In the genomic region with DNA sequence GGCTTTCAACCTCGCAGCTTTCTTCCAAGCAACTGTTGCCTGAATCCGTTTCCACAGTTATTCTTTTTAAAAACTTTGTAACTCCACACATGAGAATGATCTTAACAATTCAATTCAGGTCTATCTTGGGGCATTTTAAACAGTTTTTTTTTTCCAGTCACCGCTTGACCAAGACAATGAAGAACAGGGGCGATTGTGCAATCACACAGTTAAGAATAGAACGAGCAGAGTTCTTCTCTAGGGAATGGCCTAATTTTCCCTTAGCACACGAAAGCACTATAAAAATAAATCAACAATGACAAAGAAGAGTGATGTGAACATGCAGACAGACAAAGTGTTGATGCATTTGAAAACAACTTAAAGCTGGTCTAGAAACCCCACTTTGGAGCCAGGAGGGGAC, we compare ENCODE assay signal across 21 mouse cellular contexts.
A peak's percentile ranks its signal among the peaks of the same experiment; 100 is the strongest.
DNase-seq lines count a peak whose midpoint lies in the region; ATAC-seq and TF ChIP-seq lines count a peak whose summit lies in the region.
"Had no signal": no experiment of that assay in that cellular context is flagged by ENCODE, and none has a peak within 500 bp of the region (broad histone marks: within the 10 kb centered on the region; RNA-seq: fewer than 3 reads in every experiment).

No protein-coding gene starts in this region.

- no peak for TF ChIP-seq CTCF in bone marrow macrophage, adult 2 months (IDR thresholded peaks at IDR 0.05; ENCODE audit: low read depth, low read length)

- DNase-seq in heart, adult 18-20 months: peak; percentile 14 to 29
- DNase-seq in midbrain, embryonic 11.5 days (ENCODE audit: low spot score, missing footprints): peak; percentile 47
- DNase-seq in midbrain, embryonic 14.5 days: no peak
- no peak for DNase-seq in hindbrain, embryonic 14.5 days (ENCODE audit: low spot score)
- DNase-seq in left cerebral cortex, adult 8-10 months (ENCODE audit: low spot score in 2 of 2): no peak
- DNase-seq: adrenal gland, postnatal 14 days; cerebellum, adult 18-20 months; cerebellum, adult 9-11 months; cerebellum, postnatal 36 days; gastrocnemius, adult 2 months; gastrocnemius, postnatal 36 days; heart, postnatal 10 days had no signal

- H3K9ac ChIP-seq in heart, embryonic 11.5 days (ENCODE audit: low read depth, low read length): no peak overlapping the region
- no peak overlapping the region for H3K9ac ChIP-seq in midbrain, embryonic 11.5 days (ENCODE audit: low read length)
- H3K9ac ChIP-seq in midbrain, embryonic 14.5 days (replicated peaks; ENCODE audit: low read length): no peak overlapping the region
- no peak overlapping the region for H3K9ac ChIP-seq in hindbrain, embryonic 14.5 days
- H3K9ac ChIP-seq: embryonic facial prominence, embryonic 13.5 days; forebrain, embryonic 12.5 days; hindbrain, embryonic 13.5 days; intestine, embryonic 15.5 days had no signal

- H3K36me3 ChIP-seq in heart, embryonic 11.5 days (ENCODE audit: control insufficient read depth, insufficient read depth, low read length): no peaks in the 10 kb centered on the region
- no peaks in the 10 kb centered on the region for H3K36me3 ChIP-seq in midbrain, embryonic 11.5 days (ENCODE audit: control insufficient read depth, insufficient read depth, low read length)
- no peaks in the 10 kb centered on the region for H3K36me3 ChIP-seq in midbrain, embryonic 14.5 days (ENCODE audit: control insufficient read depth, insufficient read depth, low read length)
- no peaks in the 10 kb centered on the region for H3K36me3 ChIP-seq in hindbrain, embryonic 14.5 days (replicated peaks; ENCODE audit: control insufficient read depth, insufficient read depth)
- H3K36me3 ChIP-seq: embryonic facial prominence, embryonic 13.5 days; hindbrain, embryonic 13.5 days; intestine, embryonic 15.5 days had no signal

- 67% methylated on average over 6 of the region's 6 CpGs for WGBS in heart, embryonic 11.5 days (ENCODE audit: insufficient replicate concordance)
- WGBS in midbrain, embryonic 11.5 days: 88% methylated on average over 6 of the region's 6 CpGs
- WGBS in midbrain, embryonic 14.5 days: 79% methylated on average over 6 of the region's 6 CpGs
- 63% methylated on average over 6 of the region's 6 CpGs for WGBS in hindbrain, embryonic 14.5 days

- H3K27ac ChIP-seq in heart, embryonic 11.5 days (ENCODE audit: low read depth, low read length): no peak overlapping the region
- H3K27ac ChIP-seq in midbrain, embryonic 11.5 days (ENCODE audit: low read depth, low read length): no peak overlapping the region
- H3K27ac ChIP-seq in midbrain, embryonic 14.5 days (replicated peaks; ENCODE audit: low read depth, low read length): no peak overlapping the region
- peak overlapping the region; percentile 84 for H3K27ac ChIP-seq in bone marrow macrophage, adult 2 months (ENCODE audit: insufficient read depth, low read depth, low read length)
- H3K27ac ChIP-seq in hindbrain, embryonic 14.5 days: no peak overlapping the region
- H3K27ac ChIP-seq: embryonic facial prominence, embryonic 13.5 days; forebrain, embryonic 12.5 days; gastrocnemius, adult 2 months; hindbrain, embryonic 13.5 days; intestine, embryonic 15.5 days had no signal

- ATAC-seq in heart, embryonic 11.5 days (replicated peaks; ENCODE audit: insufficient number of reproducible peaks, low FRiP score, low TSS enrichment): no peak
- no peak for ATAC-seq in midbrain, embryonic 11.5 days (ENCODE audit: low FRiP score)
- ATAC-seq in midbrain, embryonic 14.5 days (ENCODE audit: low FRiP score, low TSS enrichment): no peak
- ATAC-seq in hindbrain, embryonic 14.5 days (ENCODE audit: low FRiP score): no peak
- ATAC-seq: CD4-positive, CD25-positive, alpha-beta regulatory T cell, adult 4 months; forebrain, embryonic 16.5 days; intestine, embryonic 15.5 days had no signal

- H3K4me3 ChIP-seq in heart, embryonic 11.5 days (ENCODE audit: low read depth, low read length): no peak overlapping the region
- no peak overlapping the region for H3K4me3 ChIP-seq in midbrain, embryonic 11.5 days (ENCODE audit: low read depth, low read length)
- H3K4me3 ChIP-seq in midbrain, embryonic 14.5 days (replicated peaks; ENCODE audit: low read depth, low read length): no peak overlapping the region
- H3K4me3 ChIP-seq in bone marrow macrophage, adult 2 months (ENCODE audit: insufficient read depth, low read length): no peak overlapping the region
- no peak overlapping the region for H3K4me3 ChIP-seq in hindbrain, embryonic 14.5 days (replicated peaks; ENCODE audit: low read length)
- H3K4me3 ChIP-seq: embryonic facial prominence, embryonic 13.5 days; forebrain, embryonic 12.5 days; gastrocnemius, adult 2 months; hindbrain, embryonic 13.5 days; intestine, embryonic 15.5 days had no signal

- no peaks in the 10 kb centered on the region for H3K27me3 ChIP-seq in heart, embryonic 11.5 days (ENCODE audit: control insufficient read depth, insufficient read depth, low read length)
- no peaks in the 10 kb centered on the region for H3K27me3 ChIP-seq in midbrain, embryonic 11.5 days (ENCODE audit: control insufficient read depth, insufficient read depth, low read length)
- H3K27me3 ChIP-seq in midbrain, embryonic 14.5 days (ENCODE audit: control insufficient read depth, insufficient read depth, low read length): no peaks in the 10 kb centered on the region
- H3K27me3 ChIP-seq in hindbrain, embryonic 14.5 days (ENCODE audit: control insufficient read depth, insufficient read depth, low read length): no peaks in the 10 kb centered on the region
- H3K27me3 ChIP-seq: forebrain, embryonic 12.5 days; intestine, embryonic 15.5 days had no signal

- peaks cover 4% of the 10 kb centered on the region; the same call in 1 of the 2 replicates for H3K4me1 ChIP-seq in heart, embryonic 11.5 days (ENCODE audit: control insufficient read depth, insufficient read depth, low read length)
- H3K4me1 ChIP-seq in midbrain, embryonic 11.5 days (ENCODE audit: control insufficient read depth, insufficient read depth, low read length): peaks cover 22% of the 10 kb centered on the region
- H3K4me1 ChIP-seq in midbrain, embryonic 14.5 days (ENCODE audit: control insufficient read depth, insufficient read depth, low read length): peaks cover 21% of the 10 kb centered on the region
- peaks cover 32% of the 10 kb centered on the region for H3K4me1 ChIP-seq in bone marrow macrophage, adult 2 months (ENCODE audit: control insufficient read depth, insufficient read depth, low read length)
- peaks cover 5% of the 10 kb centered on the region for H3K4me1 ChIP-seq in hindbrain, embryonic 14.5 days (replicated peaks; ENCODE audit: control insufficient read depth, insufficient read depth, low read length)
- H3K4me1 ChIP-seq: intestine, embryonic 15.5 days had no signal

- no peaks in the 10 kb centered on the region for H3K9me3 ChIP-seq in heart, embryonic 11.5 days (replicated peaks; ENCODE audit: control insufficient read depth, low read length)
- no peaks in the 10 kb centered on the region for H3K9me3 ChIP-seq in midbrain, embryonic 11.5 days (ENCODE audit: control insufficient read depth, low read length)
- no peaks in the 10 kb centered on the region for H3K9me3 ChIP-seq in midbrain, embryonic 14.5 days (ENCODE audit: control insufficient read depth, low read length)
- H3K9me3 ChIP-seq in hindbrain, embryonic 14.5 days (ENCODE audit: control insufficient read depth, low read length): no peaks in the 10 kb centered on the region
- H3K9me3 ChIP-seq: embryonic facial prominence, embryonic 13.5 days; forebrain, embryonic 12.5 days; G1E; hindbrain, embryonic 13.5 days; intestine, embryonic 15.5 days had no signal

- H3K4me2 ChIP-seq in heart, embryonic 11.5 days: no peak overlapping the region
- H3K4me2 ChIP-seq in midbrain, embryonic 11.5 days: no peak overlapping the region
- H3K4me2 ChIP-seq in midbrain, embryonic 14.5 days (ENCODE audit: low read length): no peak overlapping the region
- no peak overlapping the region for H3K4me2 ChIP-seq in hindbrain, embryonic 14.5 days (replicated peaks)
- H3K4me2 ChIP-seq: embryonic facial prominence, embryonic 13.5 days; forebrain, embryonic 12.5 days; hindbrain, embryonic 13.5 days; intestine, embryonic 15.5 days had no signal

- no peak for TF ChIP-seq POLR2A in bone marrow macrophage, adult 2 months (IDR thresholded peaks at IDR 0.05; ENCODE audit: borderline replicate concordance, low read depth, low read length)

Comparison
In these comparisons a context has a peak if more than half of its experiments do, and no peak if none do; other contexts are left out.
1. DNase-seq: peak in heart, adult 18-20 months (2 of 2) and midbrain, embryonic 11.5 days (single experiment); none in midbrain, embryonic 14.5 days (single experiment), hindbrain, embryonic 14.5 days (single experiment) and left cerebral cortex, adult 8-10 months (0 of 2).